Mouse (Mus musculus) lung, embryonic 15.5 days (tissue): Measurements from ENCODE around the gene Acox2. TPM values are rescaled to one million over a fixed set of nuclear protein-coding genes. Genes with fewer than 3 reads are reported as not detected.
A peak's percentile ranks its signal among the peaks of the same experiment; 100 is the strongest.
"Not testable (repeated sequence)": the region's sequence is repeated elsewhere in the genome, so short reads cannot be mapped to it uniquely, and the experiment has no call there.

Experiments
- ATAC-seq: fragments of 200-750 bp; cut with Nextera tagmentation; 2 replicates; pipeline ENCODE4 v1.8.0; 2017; ENCODE audit warnings: moderate number of reproducible peaks, borderline replicate concordance; ENCODE audit not compliant: low FRiP score, low TSS enrichment; ENCODE audit errors: extremely low read depth
- H3K27ac ChIP-seq: fragments of 300-500 bp; sonication (generic); 2 replicates; pipeline ENCODE4 v1.5.1; 2015; ENCODE audit warnings: moderate library complexity, mild to moderate bottlenecking, inconsistent platforms
- H3K27me3 ChIP-seq: fragments of 300-500 bp; sonication (generic); 2 replicates; pipeline ENCODE4 v1.6.1; 2015; ENCODE audit warnings: inconsistent platforms
- H3K36me3 ChIP-seq: fragments of 300-500 bp; sonication (generic); 2 replicates; pipeline ENCODE4 v1.6.1; 2015; ENCODE audit warnings: inconsistent platforms
- H3K4me1 ChIP-seq: fragments of 300-500 bp; sonication (generic); 2 replicates; pipeline ENCODE4 v1.6.1; 2015; ENCODE audit warnings: inconsistent platforms
- H3K4me2 ChIP-seq: fragments of 300-500 bp; sonication (generic); 2 replicates; pipeline ENCODE4 v1.6.1; 2015; ENCODE audit warnings: inconsistent platforms, mild to moderate bottlenecking, moderate library complexity
- H3K4me3 ChIP-seq: fragments of 300-500 bp; sonication (generic); 2 replicates; pipeline ENCODE4 v1.5.1; 2015; ENCODE audit warnings: mild to moderate bottlenecking, inconsistent platforms
- H3K9ac ChIP-seq: fragments of 300-500 bp; sonication (generic); 2 replicates; pipeline ENCODE4 v1.6.1; 2015; ENCODE audit warnings: inconsistent platforms
- H3K9me3 ChIP-seq: fragments of 300-500 bp; sonication (generic); 2 replicates; pipeline ENCODE4 v1.6.1; 2016; ENCODE audit warnings: inconsistent platforms
- WGBS: fragments of 180-500 bp; shearing (Covaris S2); methylation state at CpG from one replicate; pipeline ENCODE4 v1.1.7; 2015; 5-methylcytosine and 5-hydroxymethylcytosine counted together
- polyA plus RNA-seq: library from polyadenylated mRNA; unstranded; fragments of >200 nt; fragmentation: Nextera tagmentation; extraction: Ambion mirVana; gene quantifications from 2 replicates; pipeline ENCODE4 v1.2.1, GENCODE M21; 2015

The Acox2 gene
- 0.97 and 1.4 TPM in 2 replicates for polyA plus RNA-seq

- no peak for ATAC-seq
- Histone ChIP-seq H3K9me3 (no peaks in the 10 kb centered on the region), H3K27me3 (no peaks in the 10 kb centered on the region), H3K4me2 (no peak within 1 kb of the TSS), H3K27ac (no peak within 1 kb of the TSS), H3K4me3 (no peak within 1 kb of the TSS), H3K36me3 (no peaks in the 10 kb centered on the region), H3K4me1 (no peaks in the 10 kb centered on the region), H3K9ac (no peak within 1 kb of the TSS)
- 66% methylated on average over 3 of the region's 3 CpGs for WGBS
Measured at GRCm38 (mm10) chr14:8259166-8259565, at the start of gene Acox2. Gene Acox2, minus strand, starts transcription at chr14:8259353.

- H3K9me3 ChIP-seq, result no peaks in the 10 kb centered on the region
Measured at GRCm38 (mm10) chr14:8308650-8309049, 49.5 kb upstream of the Acox2 start.

GRCm38 (mm10) chr14:8306884-8307283, 47.7 kb upstream of the Acox2 start:
- Histone ChIP-seq H3K9ac (no peak overlapping the region), H3K27ac (no peak overlapping the region), H3K4me3 (no peak overlapping the region), H3K27me3 (no peaks in the 10 kb centered on the region), H3K4me1 (peaks cover 30% of the 10 kb centered on the region), H3K9me3 (no peaks in the 10 kb centered on the region), H3K4me2 (no peak overlapping the region), H3K36me3 (no peaks in the 10 kb centered on the region)
- 68% methylated on average over 6 of the region's 6 CpGs for WGBS
- ATAC-seq, result no peak

More at GRCm38 (mm10) chr14:8308650-8309049, 49.5 kb upstream of the Acox2 start:
- H3K4me2 ChIP-seq, result no peak overlapping the region
- H3K27me3 ChIP-seq, result no peaks in the 10 kb centered on the region
- H3K36me3 ChIP-seq, result no peaks in the 10 kb centered on the region
- 69% methylated on average over 3 of the region's 3 CpGs for WGBS
- no peak overlapping the region for H3K9ac ChIP-seq
- H3K4me1 ChIP-seq, result peaks cover 27% of the 10 kb centered on the region
- H3K27ac ChIP-seq, result no peak overlapping the region
- ATAC-seq, result no peak
- no peak overlapping the region for H3K4me3 ChIP-seq

- 53% methylated on average over 3 of the region's 3 CpGs for WGBS
- no peaks in the 10 kb centered on the region for H3K9me3 ChIP-seq
- peak; percentile 23; the same call in 1 of the 2 replicates for ATAC-seq
- H3K4me3 ChIP-seq, result no peak overlapping the region
- no peaks in the 10 kb centered on the region for H3K27me3 ChIP-seq
- no peaks in the 10 kb centered on the region for H3K36me3 ChIP-seq
- 0 out of 2 replicates have a peak overlapping the region, but pooled peaks have one; percentile 59 for H3K27ac ChIP-seq
- no peak overlapping the region for H3K9ac ChIP-seq
- H3K4me1 ChIP-seq, result peaks cover 24% of the 10 kb centered on the region
- no peak overlapping the region for H3K4me2 ChIP-seq
Measured at GRCm38 (mm10) chr14:8305014-8305413, 45.9 kb upstream of the Acox2 start.

- H3K27ac ChIP-seq, result no peak overlapping the region
- H3K4me2 ChIP-seq, result no peak overlapping the region
- no peaks in the 10 kb centered on the region for H3K27me3 ChIP-seq
- no peak overlapping the region for H3K9ac ChIP-seq
- no peak for ATAC-seq
- peaks cover 14% of the 10 kb centered on the region for H3K4me1 ChIP-seq
- no peaks in the 10 kb centered on the region for H3K36me3 ChIP-seq
- H3K9me3 ChIP-seq, result no peaks in the 10 kb centered on the region
- no peak overlapping the region for H3K4me3 ChIP-seq
Measured at GRCm38 (mm10) chr14:8304082-8304481, 44.9 kb upstream of the Acox2 start.

- H3K4me3 ChIP-seq, result no peak overlapping the region
- 8% methylated on average over 10 of the region's 10 CpGs for WGBS
- no peak overlapping the region for H3K27ac ChIP-seq
- peaks cover 14% of the 10 kb centered on the region for H3K4me1 ChIP-seq
- no peak overlapping the region for H3K9ac ChIP-seq
- ATAC-seq, result no peak
- no peaks in the 10 kb centered on the region for H3K27me3 ChIP-seq
- H3K4me2 ChIP-seq, result no peak overlapping the region
- H3K9me3 ChIP-seq, result no peaks in the 10 kb centered on the region
- H3K36me3 ChIP-seq, result no peaks in the 10 kb centered on the region
Measured at GRCm38 (mm10) chr14:8302687-8303086, 43.5 kb upstream of the Acox2 start.

- WGBS, result 27% methylated on average over 8 of the region's 8 CpGs
- Histone ChIP-seq H3K9me3 (no peaks in the 10 kb centered on the region), H3K27me3 (no peaks in the 10 kb centered on the region), H3K9ac (no peak overlapping the region), H3K4me3 (no peak overlapping the region), H3K4me2 (no peak overlapping the region), H3K36me3 (no peaks in the 10 kb centered on the region), H3K4me1 (peaks cover 8% of the 10 kb centered on the region; the same call in 1 of the 2 replicates), H3K27ac (no peak overlapping the region)
- no peak for ATAC-seq
Measured at GRCm38 (mm10) chr14:8300281-8300680, 41.1 kb upstream of the Acox2 start.

GRCm38 (mm10) chr14:8297889-8298293, 38.7 kb upstream of the Acox2 start:
- 58% methylated on average over 5 of the region's 5 CpGs for whole genome bisulfite sequencing
- no peak for ATAC-seq
- Histone ChIP-seq H3K36me3 (no peaks in the 10 kb centered on the region), H3K9me3 (no peaks in the 10 kb centered on the region), H3K9ac (no peak overlapping the region), H3K4me1 (peaks cover 8% of the 10 kb centered on the region; the same call in 1 of the 2 replicates), H3K27ac (no peak overlapping the region), H3K4me3 (no peak overlapping the region), H3K27me3 (no peaks in the 10 kb centered on the region), H3K4me2 (no peak overlapping the region)

GRCm38 (mm10) chr14:8294257-8294656, 35.1 kb upstream of the Acox2 start:
- no peak for ATAC-seq
- Histone ChIP-seq H3K36me3 (no peaks in the 10 kb centered on the region), H3K27ac (no peak overlapping the region), H3K9ac (no peak overlapping the region), H3K4me1 (peaks cover 5% of the 10 kb centered on the region; the same call in 1 of the 2 replicates), H3K27me3 (no peaks in the 10 kb centered on the region), H3K9me3 (no peaks in the 10 kb centered on the region), H3K4me3 (no peak overlapping the region), H3K4me2 (no peak overlapping the region)
- WGBS, result 71% methylated on average over 1 of the region's 1 CpGs

- not testable (repeated sequence) for H3K4me3 ChIP-seq, H3K27ac ChIP-seq, H3K27me3 ChIP-seq, H3K36me3 ChIP-seq, H3K4me1 ChIP-seq, H3K9me3 ChIP-seq, H3K4me2 ChIP-seq, H3K9ac ChIP-seq
- peak; percentile 81 for ATAC-seq
- WGBS, result 77% methylated on average over 5 of the region's 5 CpGs
Measured at GRCm38 (mm10) chr14:8286595-8286994, 27.4 kb upstream of the Acox2 start.

- no peak overlapping the region for H3K4me3 ChIP-seq
- no peak overlapping the region for H3K4me2 ChIP-seq
- no peaks in the 10 kb centered on the region for H3K27me3 ChIP-seq
- peak; percentile 62; the same call in 1 of the 2 replicates for ATAC-seq
- H3K9me3 ChIP-seq, result no peaks in the 10 kb centered on the region
- no peaks in the 10 kb centered on the region for H3K36me3 ChIP-seq
- no peak overlapping the region for H3K9ac ChIP-seq
- H3K4me1 ChIP-seq, result peaks cover 9% of the 10 kb centered on the region
- H3K27ac ChIP-seq, result no peak overlapping the region
Measured at GRCm38 (mm10) chr14:8283784-8284183, 24.6 kb upstream of the Acox2 start.

- H3K4me1 ChIP-seq, H3K36me3 ChIP-seq, H3K4me3 ChIP-seq, H3K27ac ChIP-seq, ATAC-seq, H3K9ac ChIP-seq, H3K4me2 ChIP-seq, H3K27me3 ChIP-seq, H3K9me3 ChIP-seq: not testable (repeated sequence)
- 76% methylated on average over 8 of the region's 8 CpGs for WGBS
Measured at GRCm38 (mm10) chr14:8271281-8271680, 12.1 kb upstream of the Acox2 start.

GRCm38 (mm10) chr14:8264378-8264777, 5.2 kb upstream of the Acox2 start:
- WGBS, result 80% methylated on average over 1 of the region's 1 CpGs
- H3K4me1 ChIP-seq, result no peaks in the 10 kb centered on the region

More at GRCm38 (mm10) chr14:8264378-8264777, 5.2 kb upstream of the Acox2 start:
- no peak for ATAC-seq
- Histone ChIP-seq H3K9me3 (no peaks in the 10 kb centered on the region), H3K27ac (no peak overlapping the region), H3K36me3 (no peaks in the 10 kb centered on the region), H3K9ac (no peak overlapping the region), H3K4me2 (no peak overlapping the region), H3K4me3 (no peak overlapping the region), H3K27me3 (no peaks in the 10 kb centered on the region)
